Mouse (Mus musculus) CD8-positive naive resting alpha-beta T cell, adult 57 days (primary cell): Measurements from ENCODE around the gene Slc25a38. TPM values are rescaled to one million over a fixed set of nuclear protein-coding genes. Genes with fewer than 3 reads are reported as not detected.

Experiments
- total RNA-seq: library from RNA; stranded (reverse); gene quantifications from one replicate; pipeline ENCODE4 v1.2.4, GENCODE M21; 2023

The Slc25a38 gene
- 28.2 TPM for total RNA-seq

GRCm38 (mm10) chr9:120110211-120111018, at the start of gene Slc25a38:
Slc25a38 (plus strand) TSS chr9:120110374.

GRCm38 (mm10) chr9:120069779-120070178, 40.4 kb upstream of the Slc25a38 start, which contains the start of gene Cx3cr1:
Cx3cr1 (minus strand) TSS chr9:120069879.

GRCm38 (mm10) chr9:120091696-120092238, 18.4 kb upstream of the Slc25a38 start, which contains the start of gene Ccr8:
Ccr8 (plus strand) TSS chr9:120092114.

GRCm38 (mm10) chr9:120127538-120128251, 17.5 kb downstream of the Slc25a38 start, which contains the start of gene Rpsa:
Rpsa (plus strand) TSS chr9:120127689.

GRCm38 (mm10) chr9:120149222-120149828, 39.2 kb downstream of the Slc25a38 start, which contains the start of gene Mobp:
Mobp (plus strand) TSS chr9:120149707.

Other genes with a start within 250 kb of the Slc25a38 start
- gene Wdr48, start 215.5 kb upstream of the Slc25a38 start, total RNA-seq, result 79.9 TPM
- gene Gorasp1, start 172.8 kb upstream of the Slc25a38 start, total RNA-seq, result 2.1 TPM
- not detected for gene Ttc21a, start 172.8 kb upstream of the Slc25a38 start, total RNA-seq
- gene Csrnp1, start 125.7 kb upstream of the Slc25a38 start, total RNA-seq, result 137 TPM
- gene Xirp1, start 86.8 kb upstream of the Slc25a38 start, total RNA-seq, result not detected
- gene Cx3cr1, start 40.5 kb upstream of the Slc25a38 start, total RNA-seq, result 0.73 TPM
- not detected for gene Ccr8, start 18.3 kb upstream of the Slc25a38 start, total RNA-seq
- gene Rpsa, start 17.3 kb downstream of the Slc25a38 start, total RNA-seq, result 3,338 TPM
- gene Mobp, start 39.3 kb downstream of the Slc25a38 start, total RNA-seq, result not detected
- gene Myrip, start 191.1 kb downstream of the Slc25a38 start, total RNA-seq, result not detected